Mouse (Mus musculus) liver, embryonic 13.5 days (tissue): ENCODE data around the gene Palmd. TPM values are rescaled to one million over a fixed set of nuclear protein-coding genes. Genes with fewer than 3 reads are reported as not detected.

ENCODE experiments used
- ATAC-seq: fragments of 200-750 bp; cut with Nextera tagmentation; 2 replicates; pipeline ENCODE4 v1.8.0; 2017; ENCODE audit warnings: low read depth, mild to moderate bottlenecking, moderate number of reproducible peaks, moderate library complexity
- DNase-seq: peaks from one replicate; pipeline ENCODE4 v3.0.0; 2022
- H3K27ac ChIP-seq: fragments of 300-500 bp; sonication (generic); 2 replicates; pipeline ENCODE4 v1.5.1; 2015; ENCODE audit warnings: moderate library complexity, mild to moderate bottlenecking, inconsistent platforms
- H3K27me3 ChIP-seq: fragments of 300-500 bp; sonication (generic); 2 replicates; pipeline ENCODE4 v1.6.1; 2015; ENCODE audit warnings: mild to moderate bottlenecking, inconsistent platforms
- H3K36me3 ChIP-seq: fragments of 300-500 bp; sonication (generic); 2 replicates; pipeline ENCODE4 v1.6.1; 2015; ENCODE audit warnings: mild to moderate bottlenecking, inconsistent platforms
- H3K4me1 ChIP-seq: fragments of 300-500 bp; sonication (generic); replicated peaks from 2 replicates; pipeline ENCODE4 v1.6.1; 2015; ENCODE audit warnings: inconsistent platforms
- H3K4me2 ChIP-seq: fragments of 300-500 bp; sonication (generic); 2 replicates; pipeline ENCODE4 v1.6.1; 2015; ENCODE audit warnings: inconsistent platforms, mild to moderate bottlenecking, moderate library complexity
- H3K4me3 ChIP-seq: fragments of 300-500 bp; sonication (generic); replicated peaks from 2 replicates; pipeline ENCODE4 v1.5.1; 2015; ENCODE audit warnings: mild to moderate bottlenecking, inconsistent platforms
- H3K9ac ChIP-seq: fragments of 300-500 bp; sonication (generic); 2 replicates; pipeline ENCODE4 v1.6.1; 2015; ENCODE audit warnings: mild to moderate bottlenecking, inconsistent platforms
- H3K9me3 ChIP-seq: fragments of 300-500 bp; sonication (generic); replicated peaks from 2 replicates; pipeline ENCODE4 v1.6.1; 2016; ENCODE audit warnings: inconsistent platforms
- WGBS: fragments of 180-500 bp; shearing (Covaris S2); methylation state at CpG from one replicate; pipeline ENCODE4 v1.1.7; 2015; ENCODE audit not compliant: insufficient replicate concordance; 5-methylcytosine and 5-hydroxymethylcytosine counted together
- polyA plus RNA-seq: library from polyadenylated mRNA; unstranded; fragments of >200 nt; fragmentation: Nextera tagmentation; extraction: Ambion mirVana; gene quantifications from 2 replicates; pipeline ENCODE4 v1.2.1, GENCODE M21; 2015

Palmd gene
- polyA plus RNA-seq, 1 experiment from 2014 or later = 3.2 TPM

DNA sequence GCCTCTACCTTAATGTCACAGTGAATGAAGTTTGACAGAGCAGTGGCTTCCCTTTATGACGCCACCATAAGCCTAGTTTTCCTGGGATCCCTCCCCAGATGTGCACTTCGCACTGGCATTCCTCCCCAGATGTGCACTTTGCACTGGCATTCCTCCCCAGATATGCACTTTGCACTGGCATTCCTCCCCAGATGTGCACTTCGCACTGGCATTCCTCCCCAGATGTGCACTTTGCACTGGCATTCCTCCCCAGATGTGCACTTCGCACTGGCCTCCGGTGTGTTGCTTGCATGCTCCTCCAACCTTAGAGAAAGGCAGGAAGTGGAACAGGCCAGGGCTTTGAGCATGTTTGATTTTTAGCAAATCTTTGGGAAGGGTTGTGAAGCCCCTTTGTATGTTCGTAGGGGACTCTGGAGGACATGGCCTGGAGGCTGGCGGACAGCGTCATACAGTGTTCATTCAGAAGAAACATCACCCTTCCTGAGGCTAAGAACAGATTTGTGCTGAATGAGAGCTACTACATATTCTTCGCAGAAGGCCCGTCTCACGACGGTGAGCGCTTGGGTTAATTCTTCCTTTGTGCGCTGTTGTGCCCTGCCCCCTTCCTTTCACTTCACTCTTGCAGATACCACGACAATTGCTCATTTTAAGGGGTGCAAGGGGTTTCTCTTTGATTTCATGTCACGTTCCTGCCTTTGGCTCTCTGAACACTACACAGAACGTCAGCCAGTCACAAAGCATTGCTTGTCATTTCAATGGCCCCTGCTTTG, 77.2 kb downstream of the Palmd start:
- H3K4me2 ChIP-seq = no peak overlapping the region
- H3K9ac ChIP-seq = no peak overlapping the region
- ATAC-seq = no peak
- peaks cover 90% of the 10 kb centered on the region for H3K36me3 ChIP-seq
- no peak overlapping the region for H3K4me3 ChIP-seq
- DNase-seq = no peak
- H3K9me3 ChIP-seq = no peaks in the 10 kb centered on the region
- H3K27me3 ChIP-seq = no peaks in the 10 kb centered on the region
- H3K27ac ChIP-seq = no peak overlapping the region
- 92% methylated on average over 17 of the region's 17 CpGs for WGBS
- peaks cover 7% of the 10 kb centered on the region; the same call in 1 of the 2 replicates for H3K4me1 ChIP-seq

DNA sequence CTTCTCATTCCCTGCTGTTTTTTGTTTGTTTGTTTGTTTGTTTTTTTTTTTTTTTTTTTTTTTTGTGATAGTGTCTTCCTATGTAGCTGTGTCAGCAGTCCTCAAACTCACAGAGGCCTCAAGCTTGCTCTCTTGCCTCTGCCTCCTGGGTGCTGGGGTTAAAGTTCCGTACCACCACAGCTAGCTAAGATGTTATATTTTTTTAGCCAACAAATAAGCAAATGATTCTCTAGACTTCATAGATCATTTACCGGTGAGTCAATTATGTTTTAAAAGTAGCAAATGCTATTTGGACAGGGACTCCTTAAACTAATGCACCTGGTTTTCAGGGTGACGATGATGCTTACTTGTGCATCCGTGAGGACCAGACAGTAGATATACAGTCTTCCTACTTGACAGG, 78.2 kb downstream of the Palmd start:
- no peak overlapping the region for H3K4me3 ChIP-seq
- H3K27me3 ChIP-seq = no peaks in the 10 kb centered on the region
- ATAC-seq = no peak
- H3K27ac ChIP-seq = no peak overlapping the region
- no peak for DNase-seq
- H3K4me2 ChIP-seq = no peak overlapping the region
- 89% methylated on average over 4 of the region's 4 CpGs for WGBS
- peaks cover 90% of the 10 kb centered on the region for H3K36me3 ChIP-seq
- H3K4me1 ChIP-seq = peaks cover 7% of the 10 kb centered on the region; the same call in 1 of the 2 replicates
- H3K9ac ChIP-seq = no peak overlapping the region
- H3K9me3 ChIP-seq = no peaks in the 10 kb centered on the region

DNA sequence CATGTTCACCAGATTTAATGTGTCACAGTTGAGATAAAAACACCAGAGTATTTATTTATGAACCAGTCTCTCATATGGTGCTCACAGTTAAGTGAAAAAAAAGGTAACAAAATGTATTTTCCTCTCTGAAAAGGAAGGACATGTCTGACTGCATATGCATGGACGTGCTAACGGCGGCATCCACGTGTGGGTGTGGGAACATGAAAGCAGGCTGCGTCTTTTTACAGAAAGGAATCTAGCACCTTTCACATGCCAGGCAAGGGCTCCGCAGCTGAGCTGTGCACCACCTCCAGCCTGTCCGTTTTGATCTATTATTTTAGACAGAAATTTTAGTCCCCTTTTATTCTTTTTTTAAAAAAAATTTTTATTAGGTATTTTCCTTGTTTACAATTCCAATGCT, 79.4 kb downstream of the Palmd start:
- no peaks in the 10 kb centered on the region for H3K27me3 ChIP-seq
- no peak overlapping the region for H3K4me3 ChIP-seq
- no peak overlapping the region for H3K9ac ChIP-seq
- peaks cover 7% of the 10 kb centered on the region; the same call in 1 of the 2 replicates for H3K4me1 ChIP-seq
- no peaks in the 10 kb centered on the region for H3K9me3 ChIP-seq
- H3K27ac ChIP-seq = no peak overlapping the region
- 91% methylated on average over 7 of the region's 7 CpGs for WGBS
- DNase-seq = no peak
- H3K4me2 ChIP-seq = no peak overlapping the region
- ATAC-seq = no peak
- H3K36me3 ChIP-seq = peaks cover 90% of the 10 kb centered on the region

DNA sequence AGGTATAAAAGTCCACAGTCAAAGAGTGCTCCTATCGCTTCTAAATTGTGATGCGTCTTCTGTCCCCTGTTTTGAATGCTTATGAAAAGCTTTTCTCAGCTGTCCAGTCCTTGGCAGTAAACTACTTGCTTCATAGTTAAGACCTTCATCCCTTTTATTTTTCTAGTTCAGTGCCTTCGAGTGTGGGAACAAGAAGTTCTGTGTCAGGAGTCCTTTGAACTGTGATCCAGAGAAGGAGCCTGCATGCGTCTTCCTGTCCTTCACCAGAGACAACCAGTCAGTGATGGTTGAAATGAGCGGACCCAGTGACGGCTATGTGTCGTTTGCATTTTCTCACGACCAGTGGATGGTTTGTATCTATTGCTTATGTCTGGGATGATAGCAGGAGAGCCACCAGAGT, 83.8 kb downstream of the Palmd start:
- H3K4me2 ChIP-seq = no peak overlapping the region
- H3K36me3 ChIP-seq = peaks cover 94% of the 10 kb centered on the region
- no peaks in the 10 kb centered on the region for H3K27me3 ChIP-seq
- ATAC-seq = no peak
- 89% methylated on average over 8 of the region's 8 CpGs for WGBS
- DNase-seq = no peak
- no peaks in the 10 kb centered on the region for H3K9me3 ChIP-seq
- H3K9ac ChIP-seq = no peak overlapping the region
- H3K4me3 ChIP-seq = no peak overlapping the region
- no peak overlapping the region for H3K27ac ChIP-seq
- H3K4me1 ChIP-seq = no peaks in the 10 kb centered on the region

DNA sequence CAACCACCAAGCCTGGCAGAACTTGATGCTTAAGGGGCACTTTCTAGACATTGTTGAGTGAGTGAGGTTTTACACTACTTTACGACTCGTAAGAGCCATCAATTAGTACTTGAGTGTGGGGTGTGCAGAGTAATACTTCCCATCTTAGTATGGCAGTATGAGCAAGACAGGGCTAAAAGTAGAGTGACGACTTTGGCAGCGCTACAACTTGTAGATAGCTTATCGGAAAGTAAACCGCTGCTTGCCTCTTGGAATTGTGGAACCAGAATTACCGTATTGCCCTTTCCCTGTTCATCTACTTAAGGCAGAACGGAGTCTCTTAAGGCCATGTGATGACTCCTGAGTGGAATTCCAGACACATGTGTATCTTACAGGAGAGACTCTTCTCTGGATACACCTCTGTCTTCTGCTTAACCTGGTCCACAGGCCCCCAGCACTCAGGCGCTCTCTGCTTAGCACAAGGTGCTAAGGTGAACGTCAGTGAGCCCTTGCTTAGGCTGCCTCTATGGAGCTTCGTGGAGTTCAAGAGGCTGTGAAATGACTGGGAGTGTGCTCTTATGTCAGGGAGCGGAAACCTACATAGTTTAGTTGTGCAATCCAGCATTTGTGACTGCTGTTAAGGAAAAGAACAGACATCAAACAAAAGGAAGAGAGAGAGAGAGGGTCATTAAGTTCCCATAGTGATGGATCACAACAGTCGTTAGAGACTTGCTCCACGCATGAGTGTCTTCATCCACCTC, 86.4 kb downstream of the Palmd start:
- Histone ChIP-seq H3K4me1 (no peaks in the 10 kb centered on the region), H3K9me3 (no peaks in the 10 kb centered on the region), H3K9ac (no peak overlapping the region), H3K36me3 (peaks cover 97% of the 10 kb centered on the region), H3K27ac (no peak overlapping the region), H3K4me2 (no peak overlapping the region), H3K27me3 (no peaks in the 10 kb centered on the region), H3K4me3 (no peak overlapping the region)
- WGBS = 89% methylated on average over 14 of the region's 14 CpGs
- no peak for ATAC-seq
- no peak for DNase-seq

DNA sequence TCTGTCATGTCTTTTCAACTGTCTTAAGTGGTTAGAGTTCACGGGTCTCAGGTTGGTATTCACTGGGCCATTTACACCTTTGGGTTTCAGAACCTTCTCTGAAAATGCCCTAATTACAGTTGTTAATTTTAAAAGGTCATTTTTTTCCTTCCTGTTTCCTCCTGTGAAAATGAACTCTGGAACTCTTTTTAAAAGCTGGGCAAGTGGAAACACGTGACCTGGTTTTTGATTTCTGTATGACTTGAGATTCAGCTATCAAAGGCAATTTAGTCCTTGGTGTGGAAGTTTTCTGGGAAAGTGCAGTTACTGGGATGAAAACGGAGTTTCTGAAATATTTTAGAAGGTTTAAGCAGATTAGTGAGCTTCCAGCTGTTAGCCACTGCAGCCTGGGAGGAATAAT, 98.4 kb downstream of the Palmd start:
- DNase-seq (no peak), ATAC-seq (no peak)
- H3K9me3 ChIP-seq = no peaks in the 10 kb centered on the region
- no peak overlapping the region for H3K9ac ChIP-seq
- H3K27me3 ChIP-seq = no peaks in the 10 kb centered on the region
- H3K4me1 ChIP-seq = peaks cover 53% of the 10 kb centered on the region
- no peak overlapping the region for H3K4me2 ChIP-seq
- no peak overlapping the region for H3K4me3 ChIP-seq
- H3K36me3 ChIP-seq = peaks cover 74% of the 10 kb centered on the region
- no peak overlapping the region for H3K27ac ChIP-seq
- WGBS = 69% methylated on average over 3 of the region's 3 CpGs

Other genes with a start within 250 kb of the Palmd start
- gene Agl, start 160.8 kb downstream of the Palmd start, polyA plus RNA-seq = 4.4 and 6.0 TPM in 2 replicates
- gene Frrs1, start 109.5 kb downstream of the Palmd start, polyA plus RNA-seq = 37.6 and 46.4 TPM in 2 replicates
- gene 4930455H04Rik, start 720 bp downstream of the Palmd start, polyA plus RNA-seq = not detected in 2 replicates